Mouse (Mus musculus) left cerebral cortex, adult 18-20 months (tissue): ENCODE measurements around the gene Fam163b. TPM values are rescaled to one million over a fixed set of nuclear protein-coding genes. Genes with fewer than 3 reads are reported as not detected.

Experiments
- total RNA-seq, 2 experiments: library from RNA; stranded (reverse); gene quantifications; 2 replicates each; pipeline ENCODE4 v1.2.3; 2021

Gene Fam163b
- total RNA-seq, 2 experiments from 2014 or later, result 98.9 to 107 TPM

Other genes starting within 250 kb of the Fam163b start
- 10 to 100 TPM; 27.1 to 29.1 TPM for gene Surf6, start 239.6 kb downstream of the Fam163b start, total RNA-seq
- 10 to 100 TPM; 42.5 to 49.2 TPM for gene Med22, start 231.8 kb downstream of the Fam163b start, total RNA-seq
- gene Rpl7a, start 231.7 kb downstream of the Fam163b start, total RNA-seq, result 100 to 1,000 TPM; 228 to 233 TPM
- 10 to 100 TPM; 35.3 to 39.9 TPM for gene Surf2, start 226.1 kb downstream of the Fam163b start, total RNA-seq
- 100 to 1,000 TPM; 106 to 118 TPM for gene Surf1, start 226.0 kb downstream of the Fam163b start, total RNA-seq
- 10 to 100 TPM; 44.9 to 52.7 TPM for gene Surf4, start 208.6 kb downstream of the Fam163b start, total RNA-seq
- gene Stkld1, start 208.4 kb downstream of the Fam163b start, total RNA-seq, result not detected
- 10 to 100 TPM; 55.5 to 66.5 TPM for gene Rexo4, start 178.1 kb downstream of the Fam163b start, total RNA-seq
- gene Adamts13, start 169.1 kb downstream of the Fam163b start, total RNA-seq, result 1 to 10 TPM; 1.3 to 2.7 TPM
- 10 to 100 TPM; 46.8 to 47.0 TPM for gene Cacfd1, start 132.6 kb downstream of the Fam163b start, total RNA-seq
- gene Slc2a6, start 114.5 kb downstream of the Fam163b start, total RNA-seq, result 10 to 100 TPM; 21.5 to 27.5 TPM
- gene Mymk, start 70.3 kb downstream of the Fam163b start, total RNA-seq, result under 1 TPM; 0.52 to 1.00 TPM
- gene Adamtsl2, start 63.1 kb downstream of the Fam163b start, total RNA-seq, result 10 to 100 TPM; 15.5 to 21.8 TPM
- gene Dbh, start 22.7 kb upstream of the Fam163b start, total RNA-seq, result under 1 TPM; 0.23 to 0.26 TPM
- gene Sardh, start 105.8 kb upstream of the Fam163b start, total RNA-seq, result 1 to 10 TPM; 6.3 to 6.7 TPM